Mouse (Mus musculus) forebrain, embryonic 14.5 days (tissue): ENCODE results near the gene Prrx1. TPM values are rescaled to one million over a fixed set of nuclear protein-coding genes. Genes with fewer than 3 reads are reported as not detected.

Experiments used
- ATAC-seq: fragments of 200-750 bp; cut with Nextera tagmentation; 2 replicates; pipeline ENCODE4 v1.8.0; 2017; ENCODE audit warnings: mild to moderate bottlenecking, moderate library complexity
- DNase-seq: peaks from one replicate; pipeline ENCODE4 v3.0.0-alpha.2; 2015; ENCODE audit warnings: low spot score
- H3K27ac ChIP-seq: fragments of 300-500 bp; sonication (generic); 2 replicates; pipeline ENCODE4 v1.5.1; 2014; ENCODE audit warnings: low read depth, mild to moderate bottlenecking, control low read depth, low read length, moderate library complexity
- H3K27me3 ChIP-seq: fragments of 300-500 bp; sonication (generic); replicated peaks from 2 replicates; pipeline ENCODE4 v1.6.1; 2014; ENCODE audit warnings: low read length, control low read depth, mixed read lengths; ENCODE audit not compliant: control insufficient read depth, insufficient read depth
- H3K36me3 ChIP-seq: fragments of 300-500 bp; sonication (generic); 2 replicates; pipeline ENCODE4 v1.6.1; 2014; ENCODE audit warnings: low read length, control low read depth; ENCODE audit not compliant: control insufficient read depth, insufficient read depth
- H3K4me1 ChIP-seq: fragments of 300-500 bp; sonication (generic); 2 replicates; pipeline ENCODE4 v1.6.1; 2014; ENCODE audit warnings: antibody characterized with exemption, low read length, control low read depth; ENCODE audit not compliant: control insufficient read depth, insufficient read depth
- H3K4me2 ChIP-seq: fragments of 300-500 bp; sonication (generic); 2 replicates; pipeline ENCODE4 v1.6.1; 2014; ENCODE audit warnings: mild to moderate bottlenecking, control low read depth, low read length
- H3K4me3 ChIP-seq: fragments of 300-500 bp; sonication (generic); 2 replicates; pipeline ENCODE4 v1.5.1; 2014; ENCODE audit warnings: low read depth, low read length, control low read depth
- H3K9ac ChIP-seq: fragments of 300-500 bp; sonication (generic); 2 replicates; pipeline ENCODE4 v1.6.1; 2014; ENCODE audit warnings: mild to moderate bottlenecking, low read length, control low read depth, moderate library complexity
- H3K9me3 ChIP-seq: fragments of 300-500 bp; sonication (generic); replicated peaks from 2 replicates; pipeline ENCODE4 v1.6.1; 2016; ENCODE audit warnings: low read length, control low read depth, mixed read lengths; ENCODE audit not compliant: control insufficient read depth
- WGBS: fragments of 180-500 bp; shearing (Covaris S2); extraction: QIAGEN DNeasy Blood & Tissue Kit; methylation state at CpG from one replicate; pipeline ENCODE4 v1.1.7; 2014; 5-methylcytosine and 5-hydroxymethylcytosine counted together
- polyA plus RNA-seq: library from polyadenylated mRNA; unstranded; fragments of >200 nt; fragmentation: Nextera tagmentation; extraction: Ambion mirVana; gene quantifications from 2 replicates; pipeline ENCODE4 v1.2.1, GENCODE M21; 2014

Prrx1 gene
- polyA plus RNA-seq, 1 experiment from 2014 or later, result 4.7 TPM

- ATAC-seq (no peak), DNase-seq (no peak)
- Histone ChIP-seq H3K27me3 (no peaks in the 10 kb centered on the region), H3K4me1 (no peaks in the 10 kb centered on the region), H3K36me3 (no peaks in the 10 kb centered on the region), H3K9me3 (no peaks in the 10 kb centered on the region), H3K9ac (no peak overlapping the region), H3K27ac (no peak overlapping the region), H3K4me3 (no peak overlapping the region), H3K4me2 (no peak overlapping the region)
- WGBS, result 73% methylated on average over 14 of the region's 14 CpGs
These were observed 104.3 kb downstream of the Prrx1 start for GRCm38 (mm10) chr1:163208919-163209867.

GRCm38 (mm10) chr1:163198767-163199166 lies 114.7 kb downstream of the Prrx1 start:
- no peaks in the 10 kb centered on the region for H3K9me3 ChIP-seq
- no peak for ATAC-seq

GRCm38 (mm10) chr1:163198059-163198458 lies 115.5 kb downstream of the Prrx1 start:
- no peak for ATAC-seq
- no peak overlapping the region for H3K4me3 ChIP-seq
- 89% methylated on average over 4 of the region's 4 CpGs for WGBS
- H3K9ac ChIP-seq, result no peak overlapping the region
- H3K36me3 ChIP-seq, result no peaks in the 10 kb centered on the region
- DNase-seq, result no peak
- H3K27ac ChIP-seq, result no peak overlapping the region
- no peaks in the 10 kb centered on the region for H3K27me3 ChIP-seq
- H3K9me3 ChIP-seq, result no peaks in the 10 kb centered on the region
- no peak overlapping the region for H3K4me2 ChIP-seq
- H3K4me1 ChIP-seq, result no peaks in the 10 kb centered on the region

More at GRCm38 (mm10) chr1:163198767-163199166, 114.7 kb downstream of the Prrx1 start:
- no peak overlapping the region for H3K9ac ChIP-seq
- WGBS, result 67% methylated on average over 2 of the region's 2 CpGs
- H3K27ac ChIP-seq, result no peak overlapping the region
- H3K4me3 ChIP-seq, result no peak overlapping the region
- no peaks in the 10 kb centered on the region for H3K4me1 ChIP-seq
- no peak overlapping the region for H3K4me2 ChIP-seq
- DNase-seq, result no peak
- no peaks in the 10 kb centered on the region for H3K27me3 ChIP-seq
- H3K36me3 ChIP-seq, result no peaks in the 10 kb centered on the region

Other genes starting within 250 kb of the Prrx1 start
- not detected in 2 replicates for gene Mroh9, start 228.0 kb downstream of the Prrx1 start, polyA plus RNA-seq
- 23.5 and 23.6 TPM in 2 replicates for gene Gorab, start 90.0 kb upstream of the Prrx1 start, polyA plus RNA-seq